Mouse (Mus musculus) erythroblast, adult 5-6 weeks (primary cell): Measurements from ENCODE around the gene Serinc3. TPM values are rescaled to one million over a fixed set of nuclear protein-coding genes. Genes with fewer than 3 reads are reported as not detected.

Source experiments
- total RNA-seq, 2 experiments: library from RNA; stranded (forward) in 1 of 2; stranded (reverse) in 1 of 2; fragments of 150-400 nt in 1 of 2; fragments of 200-764, 138-1000 nt in 1 of 2; gene quantifications; 2 replicates each; pipeline versions ENCODE4 v1.2.3 to v1.2.4; 2015 to 2017; ENCODE audit warnings: low replicate concordance in 2 of 2

Gene Serinc3
- total RNA-seq, 2 experiments from 2014 or later: 1,365 to 1,814 TPM

Other genes with a start within 250 kb of the Serinc3 start
- not detected in 2 replicates for gene Jph2, start 247.1 kb downstream of the Serinc3 start, total RNA-seq (2015; ENCODE audit: low replicate concordance)
- gene Jph2, start 247.1 kb downstream of the Serinc3 start, total RNA-seq (2017; ENCODE audit: low replicate concordance): 0.14 TPM in 1 of 2 replicates, not detected in the other
- 15.5 and 27.5 TPM in 2 replicates for gene Oser1, start 220.4 kb downstream of the Serinc3 start, total RNA-seq (2015; ENCODE audit: low replicate concordance)
- gene Oser1, start 220.4 kb downstream of the Serinc3 start, total RNA-seq (2017; ENCODE audit: low replicate concordance): 21.6 and 26.3 TPM in 2 replicates
- gene Gdap1l1, start 206.7 kb downstream of the Serinc3 start, total RNA-seq (2015; ENCODE audit: low replicate concordance): not detected in 2 replicates
- not detected in 2 replicates for gene Gdap1l1, start 206.7 kb downstream of the Serinc3 start, total RNA-seq (2017; ENCODE audit: low replicate concordance)
- 0.21 TPM in 1 of 2 replicates, not detected in the other for gene Fitm2, start 172.5 kb downstream of the Serinc3 start, total RNA-seq (2015; ENCODE audit: low replicate concordance)
- 0.77 and 2.2 TPM in 2 replicates for gene Fitm2, start 172.5 kb downstream of the Serinc3 start, total RNA-seq (2017; ENCODE audit: low replicate concordance)
- not detected in 2 replicates for gene R3hdml, start 152.8 kb downstream of the Serinc3 start, total RNA-seq (2015; ENCODE audit: low replicate concordance)
- not detected in 2 replicates for gene R3hdml, start 152.8 kb downstream of the Serinc3 start, total RNA-seq (2017; ENCODE audit: low replicate concordance)
- not detected in 2 replicates for gene Hnf4a, start 138.3 kb downstream of the Serinc3 start, total RNA-seq (2015; ENCODE audit: low replicate concordance)
- 0.26 and 0.42 TPM in 2 replicates for gene Hnf4a, start 138.3 kb downstream of the Serinc3 start, total RNA-seq (2017; ENCODE audit: low replicate concordance)
- 6.5 and 10.0 TPM in 2 replicates for gene Ttpal, start 42.8 kb downstream of the Serinc3 start, total RNA-seq (2015; ENCODE audit: low replicate concordance)
- 5.5 and 8.8 TPM in 2 replicates for gene Ttpal, start 42.8 kb downstream of the Serinc3 start, total RNA-seq (2017; ENCODE audit: low replicate concordance)
- gene Pkig, start 13.3 kb upstream of the Serinc3 start, total RNA-seq (2015; ENCODE audit: low replicate concordance): 15.0 and 25.0 TPM in 2 replicates
- gene Pkig, start 13.3 kb upstream of the Serinc3 start, total RNA-seq (2017; ENCODE audit: low replicate concordance): 23.4 and 25.2 TPM in 2 replicates
- gene Ada, start 105.1 kb upstream of the Serinc3 start, total RNA-seq (2015; ENCODE audit: low replicate concordance): 2.9 and 5.2 TPM in 2 replicates
- 4.4 and 4.5 TPM in 2 replicates for gene Ada, start 105.1 kb upstream of the Serinc3 start, total RNA-seq (2017; ENCODE audit: low replicate concordance)
- gene Ccn5, start 175.7 kb upstream of the Serinc3 start, total RNA-seq (2015; ENCODE audit: low replicate concordance): 0.84 TPM in 1 of 2 replicates, not detected in the other
- 0.51 TPM in 1 of 2 replicates, not detected in the other for gene Ccn5, start 175.7 kb upstream of the Serinc3 start, total RNA-seq (2017; ENCODE audit: low replicate concordance)
- not detected in 2 replicates for gene Kcnk15, start 208.5 kb upstream of the Serinc3 start, total RNA-seq (2015; ENCODE audit: low replicate concordance)
- gene Kcnk15, start 208.5 kb upstream of the Serinc3 start, total RNA-seq (2017; ENCODE audit: low replicate concordance): not detected in 2 replicates